Mouse (Mus musculus) embryonic facial prominence, embryonic 13.5 days (tissue): Measurements from ENCODE around the gene Cd55. TPM values are rescaled to one million over a fixed set of nuclear protein-coding genes. Genes with fewer than 3 reads are reported as not detected.

ENCODE experiments used
- ATAC-seq: fragments of 200-750 bp; cut with Nextera tagmentation; 2 replicates; pipeline ENCODE4 v1.8.0; 2017; ENCODE audit warnings: low read depth; ENCODE audit not compliant: insufficient number of reproducible peaks, insufficient read depth, low FRiP score, low TSS enrichment
- H3K27ac ChIP-seq: fragments of 300-500 bp; sonication (generic); 2 replicates; pipeline ENCODE4 v1.5.1; 2015; ENCODE audit warnings: moderate library complexity, mild to moderate bottlenecking, inconsistent platforms
- H3K27me3 ChIP-seq: fragments of 300-500 bp; sonication (generic); 2 replicates; pipeline ENCODE4 v1.6.1; 2015; ENCODE audit warnings: mild to moderate bottlenecking, inconsistent platforms
- H3K36me3 ChIP-seq: fragments of 300-500 bp; sonication (generic); 2 replicates; pipeline ENCODE4 v1.6.1; 2015; ENCODE audit warnings: mild to moderate bottlenecking, inconsistent platforms
- H3K4me1 ChIP-seq: fragments of 300-500 bp; sonication (generic); 2 replicates; pipeline ENCODE4 v1.6.1; 2015; ENCODE audit warnings: inconsistent platforms
- H3K4me2 ChIP-seq: fragments of 300-500 bp; sonication (generic); 2 replicates; pipeline ENCODE4 v1.6.1; 2015; ENCODE audit warnings: moderate library complexity, mild to moderate bottlenecking, inconsistent platforms
- H3K4me3 ChIP-seq: fragments of 300-500 bp; sonication (generic); 2 replicates; pipeline ENCODE4 v1.5.1; 2015; ENCODE audit warnings: mild to moderate bottlenecking, inconsistent platforms
- H3K9ac ChIP-seq: fragments of 300-500 bp; sonication (generic); 2 replicates; pipeline ENCODE4 v1.6.1; 2015; ENCODE audit warnings: mild to moderate bottlenecking, inconsistent platforms
- H3K9me3 ChIP-seq: fragments of 300-500 bp; sonication (generic); 2 replicates; pipeline ENCODE4 v1.6.1; 2016; ENCODE audit warnings: inconsistent platforms
- WGBS: fragments of 180-500 bp; shearing (Covaris S2); methylation state at CpG from one replicate; pipeline ENCODE4 v1.1.7; 2015; ENCODE audit warnings: mixed read lengths; 5-methylcytosine and 5-hydroxymethylcytosine counted together
- polyA plus RNA-seq: library from polyadenylated mRNA; unstranded; fragments of >200 nt; fragmentation: Nextera tagmentation; extraction: Ambion mirVana; gene quantifications from 2 replicates; pipeline ENCODE4 v1.2.1, GENCODE M21; 2015

Gene Cd55
- polyA plus RNA-seq: 6.8 and 11.2 TPM in 2 replicates

GRCm38 (mm10) chr1:130462084-130462861 lies at the start of gene Cd55:
Gene Cd55, minus strand, starts transcription at chr1:130462744.
- H3K36me3 ChIP-seq: no peaks in the 10 kb centered on the region
- under 1% methylated on average over 45 of the region's 45 CpGs for WGBS
- H3K4me3 ChIP-seq: peak within 1 kb of the TSS; percentile 66
- H3K4me2 ChIP-seq: peak within 1 kb of the TSS; percentile 86
- peak; percentile 82 for ATAC-seq
- H3K9ac ChIP-seq: peak within 1 kb of the TSS; percentile 73
- H3K4me1 ChIP-seq: no peaks in the 10 kb centered on the region
- no peak within 1 kb of the TSS for H3K27ac ChIP-seq
- H3K9me3 ChIP-seq: no peaks in the 10 kb centered on the region
- H3K27me3 ChIP-seq: peaks cover 4% of the 10 kb centered on the region

GRCm38 (mm10) chr1:130511823-130512370 lies 49.4 kb upstream of the Cd55 start:
- Histone ChIP-seq H3K36me3 (no peaks in the 10 kb centered on the region), H3K9ac (no peak overlapping the region), H3K4me1 (peaks cover 13% of the 10 kb centered on the region), H3K4me2 (no peak overlapping the region), H3K9me3 (no peaks in the 10 kb centered on the region), H3K4me3 (no peak overlapping the region), H3K27me3 (no peaks in the 10 kb centered on the region), H3K27ac (no peak overlapping the region)
- ATAC-seq: no peak
- WGBS: 55% methylated on average over 3 of the region's 3 CpGs

- no peak overlapping the region for H3K4me2 ChIP-seq
- H3K27ac ChIP-seq: peak overlapping the region; percentile 55; the same call in 1 of the 2 replicates
- H3K9ac ChIP-seq: no peak overlapping the region
- H3K4me1 ChIP-seq: peaks cover 13% of the 10 kb centered on the region
- no peaks in the 10 kb centered on the region for H3K36me3 ChIP-seq
- no peak for ATAC-seq
- WGBS: 65% methylated on average over 2 of the region's 2 CpGs
- H3K27me3 ChIP-seq: no peaks in the 10 kb centered on the region
- no peaks in the 10 kb centered on the region for H3K9me3 ChIP-seq
- no peak overlapping the region for H3K4me3 ChIP-seq
These were observed 46.4 kb upstream of the Cd55 start for GRCm38 (mm10) chr1:130508957-130509350.

- no peak overlapping the region for H3K9ac ChIP-seq
- H3K4me3 ChIP-seq: no peak overlapping the region
- peaks cover 13% of the 10 kb centered on the region for H3K4me1 ChIP-seq
- H3K9me3 ChIP-seq: no peaks in the 10 kb centered on the region
- no peak for ATAC-seq
- no peaks in the 10 kb centered on the region for H3K36me3 ChIP-seq
- H3K27me3 ChIP-seq: no peaks in the 10 kb centered on the region
- peak overlapping the region; percentile 83 for H3K27ac ChIP-seq
- no peak overlapping the region for H3K4me2 ChIP-seq
- WGBS: 56% methylated on average over 6 of the region's 6 CpGs
These were observed 45.7 kb upstream of the Cd55 start for GRCm38 (mm10) chr1:130508030-130508956.

- H3K9ac ChIP-seq: no peak overlapping the region
- H3K27me3 ChIP-seq: no peaks in the 10 kb centered on the region
- H3K36me3 ChIP-seq: no peaks in the 10 kb centered on the region
- WGBS: 31% methylated on average over 2 of the region's 2 CpGs
- peaks cover 13% of the 10 kb centered on the region for H3K4me1 ChIP-seq
- no peaks in the 10 kb centered on the region for H3K9me3 ChIP-seq
- H3K27ac ChIP-seq: no peak overlapping the region
- H3K4me2 ChIP-seq: no peak overlapping the region
- no peak for ATAC-seq
- no peak overlapping the region for H3K4me3 ChIP-seq
These were observed 44.9 kb upstream of the Cd55 start for GRCm38 (mm10) chr1:130507408-130507807.

- Histone ChIP-seq H3K9ac (no peak overlapping the region), H3K4me3 (no peak overlapping the region), H3K9me3 (no peaks in the 10 kb centered on the region), H3K4me1 (no peaks in the 10 kb centered on the region), H3K4me2 (no peak overlapping the region), H3K27me3 (no peaks in the 10 kb centered on the region), H3K36me3 (no peaks in the 10 kb centered on the region), H3K27ac (no peak overlapping the region)
- 73% methylated on average over 2 of the region's 2 CpGs for WGBS
- ATAC-seq: no peak
These were observed 37.4 kb upstream of the Cd55 start for GRCm38 (mm10) chr1:130499962-130500361.

- Histone ChIP-seq H3K36me3 (no peaks in the 10 kb centered on the region), H3K4me1 (no peaks in the 10 kb centered on the region), H3K4me2 (no peak overlapping the region), H3K9me3 (no peaks in the 10 kb centered on the region), H3K9ac (no peak overlapping the region), H3K27ac (no peak overlapping the region), H3K27me3 (no peaks in the 10 kb centered on the region), H3K4me3 (no peak overlapping the region)
- ATAC-seq: no peak
These were observed 35.8 kb upstream of the Cd55 start for GRCm38 (mm10) chr1:130498331-130498730.

GRCm38 (mm10) chr1:130486816-130487545 lies 24.4 kb upstream of the Cd55 start:
- H3K4me1 ChIP-seq: no peaks in the 10 kb centered on the region; the same call in 1 of the 2 replicates
- 81% methylated on average over 10 of the region's 10 CpGs for WGBS

GRCm38 (mm10) chr1:130485828-130486620 lies 23.5 kb upstream of the Cd55 start:
- Histone ChIP-seq H3K4me2 (no peak overlapping the region), H3K4me3 (no peak overlapping the region), H3K4me1 (no peaks in the 10 kb centered on the region; the same call in 1 of the 2 replicates), H3K9ac (no peak overlapping the region), H3K27ac (no peak overlapping the region), H3K9me3 (no peaks in the 10 kb centered on the region), H3K36me3 (no peaks in the 10 kb centered on the region), H3K27me3 (no peaks in the 10 kb centered on the region)
- 83% methylated on average over 10 of the region's 10 CpGs for WGBS
- ATAC-seq: no peak

More at GRCm38 (mm10) chr1:130486816-130487545, 24.4 kb upstream of the Cd55 start:
- Histone ChIP-seq H3K9me3 (no peaks in the 10 kb centered on the region), H3K4me3 (no peak overlapping the region), H3K27ac (no peak overlapping the region), H3K27me3 (no peaks in the 10 kb centered on the region), H3K9ac (no peak overlapping the region), H3K36me3 (no peaks in the 10 kb centered on the region), H3K4me2 (no peak overlapping the region)
- no peak for ATAC-seq

- Histone ChIP-seq H3K27ac (no peak overlapping the region), H3K27me3 (no peaks in the 10 kb centered on the region), H3K9me3 (no peaks in the 10 kb centered on the region), H3K9ac (no peak overlapping the region), H3K36me3 (no peaks in the 10 kb centered on the region), H3K4me3 (no peak overlapping the region), H3K4me1 (no peaks in the 10 kb centered on the region; the same call in 1 of the 2 replicates), H3K4me2 (no peak overlapping the region)
- no peak for ATAC-seq
- 77% methylated on average over 2 of the region's 2 CpGs for WGBS
These were observed 22.8 kb upstream of the Cd55 start for GRCm38 (mm10) chr1:130485376-130485775.
